Mouse (Mus musculus): ENCODE data around the gene Dvl3. TPM values are rescaled to one million over a fixed set of nuclear protein-coding genes. Genes with fewer than 3 reads are reported as not detected.

The Dvl3 gene
- polyA plus RNA-seq, 2 experiments from 2014 or later: 13.2 to 13.7 TPM

GRCm38 (mm10) chr16:20497980-20498676 lies 18.7 kb upstream of the Dvl3 start:
- no peak for ATAC-seq

- ATAC-seq: peak; percentile 87
Observed at GRCm38 (mm10) chr16:20498677-20499475, 17.9 kb upstream of the Dvl3 start, which contains the start of gene Eif2b5. Gene Eif2b5 (plus strand): TSS chr16:20498817.

- no peak for ATAC-seq
Observed at GRCm38 (mm10) chr16:20506000-20506399, 10.8 kb upstream of the Dvl3 start.

DNA sequence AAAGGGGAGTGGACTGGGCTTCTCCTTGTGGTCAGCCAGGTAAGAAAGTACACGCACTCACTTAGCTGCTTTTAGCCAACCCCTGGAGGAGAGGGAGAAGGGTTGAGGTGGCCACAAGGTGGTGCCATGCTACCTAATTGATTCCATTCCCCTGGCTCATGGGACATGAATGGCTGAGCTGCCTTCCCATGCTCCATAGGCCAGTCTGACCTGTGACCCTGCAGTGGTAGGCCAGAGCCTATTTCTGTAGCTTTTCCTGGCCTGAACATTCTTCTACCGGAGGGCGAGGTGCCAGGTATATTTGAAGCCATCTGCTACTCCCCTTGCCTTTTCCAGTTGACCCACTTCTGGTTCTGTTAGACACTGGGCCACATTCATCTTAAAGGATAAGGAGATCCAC lies 7.4 kb upstream of the Dvl3 start:
- ATAC-seq: no peak

GRCm38 (mm10) chr16:20511277-20511847 lies 5.4 kb upstream of the Dvl3 start:
- ATAC-seq: no peak

DNA sequence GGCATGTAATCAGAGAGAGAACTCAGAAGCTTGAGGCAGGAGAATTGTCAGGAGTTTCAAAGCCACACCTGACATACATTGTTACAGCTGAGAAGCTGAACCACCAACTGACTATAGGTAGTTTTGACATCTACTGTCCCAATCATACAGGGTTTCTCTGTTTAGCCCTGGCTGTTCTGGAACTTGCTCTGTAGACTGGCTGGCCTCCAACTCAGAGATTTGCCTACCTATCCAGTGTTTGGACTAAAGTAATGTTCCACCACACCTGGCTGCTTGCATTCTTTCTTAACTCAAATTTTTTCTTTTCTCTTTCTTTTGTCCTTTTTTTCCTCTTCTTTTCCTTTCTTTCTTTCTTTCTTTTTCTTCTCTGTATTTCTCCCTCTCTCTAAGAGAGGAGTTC lies 750 bp upstream of the Dvl3 start:
- ATAC-seq: no peak

DNA sequence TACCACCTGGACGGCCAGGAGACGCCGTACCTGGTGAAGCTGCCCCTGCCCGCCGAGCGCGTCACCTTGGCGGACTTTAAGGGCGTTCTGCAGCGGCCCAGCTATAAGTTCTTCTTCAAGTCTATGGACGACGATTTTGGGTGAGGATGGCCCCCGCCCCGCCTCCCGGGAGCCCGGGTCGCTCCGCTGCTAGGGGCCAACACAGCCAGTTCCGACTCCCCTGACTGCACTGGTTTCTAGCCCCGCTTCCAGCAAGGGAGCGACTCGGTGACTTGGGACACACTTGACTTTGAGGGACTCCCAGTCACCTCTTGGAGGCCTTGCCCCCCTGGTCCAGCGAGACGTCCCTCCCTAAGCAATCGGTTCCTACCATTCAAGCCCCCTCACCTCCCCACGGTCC lies 434 bp downstream of the Dvl3 start:
- peak; percentile 56 for ATAC-seq

GRCm38 (mm10) chr16:20517701-20518374 lies 1.1 kb downstream of the Dvl3 start:
- peak; percentile 15 for ATAC-seq

- no peak for ATAC-seq
Observed at GRCm38 (mm10) chr16:20523886-20524285, 7.1 kb downstream of the Dvl3 start.

DNA sequence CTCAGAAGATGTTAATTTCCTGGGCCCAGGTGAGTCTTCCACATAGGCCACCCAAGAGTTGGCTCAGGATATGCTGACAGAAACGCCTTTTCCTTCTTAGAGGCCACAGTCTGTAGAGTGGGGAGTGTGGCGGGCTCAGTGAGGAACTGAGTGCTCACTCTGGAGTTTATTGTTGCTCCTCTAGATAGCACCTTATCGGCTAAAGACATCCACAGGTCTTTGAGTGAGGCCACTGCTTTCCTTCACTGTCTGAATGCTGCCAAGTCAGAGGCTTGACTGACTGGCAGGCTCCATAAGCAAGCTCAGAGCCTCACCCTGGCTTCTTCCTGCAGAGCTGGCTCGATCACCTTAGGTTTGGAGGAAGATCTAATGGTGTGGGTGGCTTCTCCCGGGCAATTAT lies 12.0 kb downstream of the Dvl3 start:
- no peak for ATAC-seq

GRCm38 (mm10) chr16:20529375-20529774 lies 12.6 kb downstream of the Dvl3 start:
- no peak for ATAC-seq

DNA sequence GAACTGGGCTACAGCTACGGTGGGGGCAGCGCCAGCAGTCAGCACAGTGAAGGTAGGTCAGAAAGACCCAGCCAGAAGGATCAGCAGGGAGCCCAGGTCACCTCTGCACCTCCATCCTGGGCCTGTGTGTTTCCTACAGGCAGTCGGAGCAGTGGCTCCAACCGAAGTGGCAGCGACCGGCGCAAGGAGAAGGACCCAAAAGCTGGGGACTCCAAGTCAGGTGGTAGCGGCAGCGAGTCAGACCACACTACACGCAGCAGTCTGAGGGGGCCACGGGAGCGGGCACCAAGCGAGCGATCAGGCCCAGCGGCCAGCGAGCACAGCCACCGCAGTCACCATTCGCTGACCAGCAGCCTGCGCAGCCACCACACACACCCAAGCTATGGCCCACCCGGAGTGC lies 14.2 kb downstream of the Dvl3 start:
- ATAC-seq: no peak

- ATAC-seq: no peak
Observed at GRCm38 (mm10) chr16:20534617-20535295, 18.0 kb downstream of the Dvl3 start.

GRCm38 (mm10) chr16:20535296-20536080 lies 18.7 kb downstream of the Dvl3 start, which contains the start of gene Ap2m1:
Gene Ap2m1 (plus strand): TSS chr16:20535478.
- ATAC-seq: peak; percentile 100

DNA sequence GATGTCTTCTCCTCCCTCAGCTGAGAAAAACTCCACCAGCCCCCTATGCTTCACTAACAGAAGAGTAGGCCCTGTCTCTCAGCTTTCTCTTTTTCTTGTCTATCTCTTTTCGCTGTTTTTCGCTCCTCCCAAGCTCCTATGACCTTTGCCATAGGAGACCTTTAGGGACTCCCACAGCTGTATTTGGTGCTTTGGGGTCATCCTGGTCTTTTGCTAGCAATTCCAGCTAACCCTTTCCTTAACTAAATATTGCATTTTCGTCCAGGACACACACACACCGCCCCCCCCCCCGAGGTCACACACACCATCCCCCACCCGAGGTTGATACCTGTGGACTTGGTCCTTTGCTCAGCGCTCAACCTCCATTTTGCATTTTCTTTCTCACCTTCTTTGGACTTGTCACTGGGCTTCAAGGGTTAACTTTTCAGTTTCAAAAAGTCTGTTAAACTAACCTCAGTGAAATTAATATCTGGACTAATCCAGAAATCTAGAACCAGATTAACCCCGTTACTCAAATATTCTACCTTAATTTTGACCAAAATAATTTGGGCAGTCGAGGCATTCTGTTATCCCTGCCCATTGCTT lies 19.4 kb downstream of the Dvl3 start:
- no peak for ATAC-seq

DNA sequence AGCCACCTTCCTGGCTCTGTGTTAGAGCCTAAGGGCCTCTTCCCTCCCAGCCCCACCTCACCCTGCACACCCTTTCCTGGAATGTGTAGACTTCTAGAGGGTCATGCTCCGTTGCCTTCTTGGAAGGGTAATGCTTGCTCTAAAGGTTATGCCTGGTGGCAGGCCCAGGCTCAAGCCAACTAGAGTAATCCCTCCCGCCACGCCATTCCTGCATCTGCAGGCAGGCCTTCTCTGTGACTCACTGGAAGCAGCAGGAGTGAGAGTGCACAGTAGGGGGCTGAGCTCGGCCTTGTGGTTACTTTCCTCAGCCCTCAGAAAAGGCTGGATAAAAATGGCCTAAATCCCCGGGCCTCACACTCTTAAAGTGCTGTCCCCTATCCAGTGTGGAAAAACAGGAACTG lies 20.3 kb downstream of the Dvl3 start:
- ATAC-seq: no peak

GRCm38 (mm10) chr16:20537601-20538320 lies 21.0 kb downstream of the Dvl3 start:
- ATAC-seq: no peak

- ATAC-seq: no peak
Observed at GRCm38 (mm10) chr16:20539649-20540048, 22.9 kb downstream of the Dvl3 start.

DNA sequence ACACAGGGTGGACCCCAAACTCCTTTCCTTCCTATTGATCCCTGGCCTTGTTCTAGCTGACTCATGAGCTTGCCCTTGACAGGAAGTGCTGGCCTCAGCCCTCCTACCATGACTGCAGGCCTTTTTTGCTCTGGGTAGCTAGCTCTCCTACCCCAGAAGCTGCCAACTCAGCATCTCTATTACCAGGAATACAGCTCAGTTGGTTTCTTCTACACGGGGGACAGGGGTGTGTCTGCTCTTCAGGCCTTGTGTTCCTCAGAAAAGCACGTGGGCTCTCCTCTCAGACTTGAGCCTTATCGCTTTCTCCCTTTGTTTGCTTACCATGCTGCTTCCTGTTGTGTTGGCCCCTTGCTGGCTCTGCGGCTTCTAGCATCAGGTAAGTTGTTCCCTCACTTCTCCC lies 23.7 kb downstream of the Dvl3 start:
- ATAC-seq: no peak

DNA sequence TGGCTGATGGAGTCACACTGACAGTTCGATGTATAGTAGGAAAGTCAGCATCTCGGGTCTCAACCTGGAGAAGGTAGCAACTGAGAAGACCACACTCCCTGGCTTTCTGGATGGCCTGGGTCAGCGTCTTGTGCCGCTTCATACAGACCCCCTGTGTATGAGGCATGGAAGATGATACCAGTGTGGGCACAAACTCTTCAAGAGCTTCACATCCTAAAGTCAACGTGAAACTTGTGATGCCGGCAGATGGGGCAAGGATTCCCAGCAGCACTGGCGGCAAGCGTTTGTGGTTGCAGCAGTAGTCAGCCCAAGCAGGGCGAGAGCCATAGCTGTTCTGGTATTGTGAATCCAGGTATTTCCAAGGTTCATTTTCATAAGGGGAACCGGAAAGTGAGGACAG lies 28.9 kb downstream of the Dvl3 start:
- no peak for ATAC-seq

- ATAC-seq: no peak
Observed at GRCm38 (mm10) chr16:20547423-20547822, 30.6 kb downstream of the Dvl3 start.

All from activated CD4-positive, CD25-positive, alpha-beta regulatory T cell, adult 4 months (primary cell).